Mouse (Mus musculus): Measurements from ENCODE around the gene Hist2h2bb. TPM values are rescaled to one million over a fixed set of nuclear protein-coding genes. Genes with fewer than 3 reads are reported as not detected.

Gene Hist2h2bb
- polyA plus RNA-seq, 1 experiment from 2014 or later, result 3.2 TPM

DNA sequence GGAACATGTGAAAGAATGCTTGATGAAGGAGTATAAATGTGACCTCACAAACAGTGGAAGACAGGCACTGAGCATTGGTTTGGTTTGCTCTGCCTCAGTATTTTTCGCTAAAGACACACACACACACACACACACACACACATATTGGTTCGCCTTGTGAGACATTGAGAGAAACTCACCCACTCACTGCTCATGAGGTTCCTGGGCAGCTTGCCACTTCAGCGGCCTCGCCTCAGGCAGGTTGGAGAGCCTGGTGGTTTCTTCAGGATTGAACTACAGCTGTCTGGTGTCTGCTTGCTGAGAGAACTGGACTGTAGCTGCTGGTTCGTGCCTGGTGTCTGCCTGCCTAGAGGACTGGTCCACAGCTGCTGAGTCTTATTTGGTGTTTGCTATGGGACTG, 9.3 kb upstream of the Hist2h2bb start:
- Histone ChIP-seq H3K4me2 (ENCODE audit: low read length) (no peak overlapping the region), H3K27me3 (replicated peaks; ENCODE audit: control insufficient read depth, insufficient read depth, low read length) (no peaks in the 10 kb centered on the region), H3K9ac (replicated peaks; ENCODE audit: low read depth, low read length) (no peak overlapping the region), H3K9me3 (ENCODE audit: control insufficient read depth, low read length) (no peaks in the 10 kb centered on the region), H3K4me3 (replicated peaks; ENCODE audit: low read length) (no peak overlapping the region), H3K36me3 (ENCODE audit: control insufficient read depth, insufficient read depth) (no peaks in the 10 kb centered on the region), H3K27ac (ENCODE audit: low read length) (no peak overlapping the region), H3K4me1 (replicated peaks; ENCODE audit: control insufficient read depth, insufficient read depth, low read length) (peaks cover 17% of the 10 kb centered on the region)
- WGBS, result 88% methylated on average over 5 of the region's 5 CpGs
- no peak for ATAC-seq

- H3K27ac ChIP-seq (ENCODE audit: low read length), result peak overlapping the region; percentile 98
- H3K4me2 ChIP-seq (ENCODE audit: low read length), result peak overlapping the region; percentile 85
- H3K36me3 ChIP-seq (ENCODE audit: control insufficient read depth, insufficient read depth), result no peaks in the 10 kb centered on the region
- no peak for ATAC-seq
- H3K9me3 ChIP-seq (ENCODE audit: control insufficient read depth, low read length), result no peaks in the 10 kb centered on the region
- WGBS, result 54% methylated on average over 3 of the region's 3 CpGs
- H3K9ac ChIP-seq (replicated peaks; ENCODE audit: low read depth, low read length), result no peak overlapping the region; the same call in 1 of the 2 replicates
- no peaks in the 10 kb centered on the region for H3K27me3 ChIP-seq (replicated peaks; ENCODE audit: control insufficient read depth, insufficient read depth, low read length)
- H3K4me3 ChIP-seq (replicated peaks; ENCODE audit: low read length), result peak overlapping the region; percentile 69
- H3K4me1 ChIP-seq (replicated peaks; ENCODE audit: control insufficient read depth, insufficient read depth, low read length), result peaks cover 17% of the 10 kb centered on the region
Observed at GRCm38 (mm10) chr3:96261623-96262022, 7.9 kb upstream of the Hist2h2bb start.

- peak overlapping the region; percentile 85 for H3K4me2 ChIP-seq (ENCODE audit: low read length)
Observed at GRCm38 (mm10) chr3:96262216-96262875, 7.2 kb upstream of the Hist2h2bb start.

GRCm38 (mm10) chr3:96262979-96263550, 6.5 kb upstream of the Hist2h2bb start, which contains the start of gene Hist2h4:
Gene Hist2h4 (minus strand): TSS chr3:96263311.
- ATAC-seq, result peak; percentile 91
- Histone ChIP-seq H3K9ac (replicated peaks; ENCODE audit: low read depth, low read length) (peak within 1 kb of the TSS; percentile 83), H3K4me2 (ENCODE audit: low read length) (peak within 1 kb of the TSS; percentile 85), H3K27ac (ENCODE audit: low read length) (peak within 1 kb of the TSS; percentile 98), H3K9me3 (ENCODE audit: control insufficient read depth, low read length) (no peaks in the 10 kb centered on the region), H3K36me3 (ENCODE audit: control insufficient read depth, insufficient read depth) (no peaks in the 10 kb centered on the region), H3K27me3 (replicated peaks; ENCODE audit: control insufficient read depth, insufficient read depth, low read length) (no peaks in the 10 kb centered on the region), H3K4me3 (replicated peaks; ENCODE audit: low read length) (peak within 1 kb of the TSS; percentile 69), H3K4me1 (replicated peaks; ENCODE audit: control insufficient read depth, insufficient read depth, low read length) (peaks cover 22% of the 10 kb centered on the region)
- 0% methylated on average over 40 of the region's 40 CpGs for WGBS

More at GRCm38 (mm10) chr3:96262216-96262875, 7.2 kb upstream of the Hist2h2bb start:
- peak overlapping the region; percentile 69 for H3K4me3 ChIP-seq (replicated peaks; ENCODE audit: low read length)
- H3K27ac ChIP-seq (ENCODE audit: low read length), result peak overlapping the region; percentile 98
- H3K27me3 ChIP-seq (replicated peaks; ENCODE audit: control insufficient read depth, insufficient read depth, low read length), result no peaks in the 10 kb centered on the region
- under 1% methylated on average over 19 of the region's 19 CpGs for WGBS
- peak; percentile 71 for ATAC-seq
- no peaks in the 10 kb centered on the region for H3K9me3 ChIP-seq (ENCODE audit: control insufficient read depth, low read length)
- H3K9ac ChIP-seq (replicated peaks; ENCODE audit: low read depth, low read length), result peak overlapping the region; percentile 83
- H3K4me1 ChIP-seq (replicated peaks; ENCODE audit: control insufficient read depth, insufficient read depth, low read length), result peaks cover 17% of the 10 kb centered on the region
- no peaks in the 10 kb centered on the region for H3K36me3 ChIP-seq (ENCODE audit: control insufficient read depth, insufficient read depth)

DNA sequence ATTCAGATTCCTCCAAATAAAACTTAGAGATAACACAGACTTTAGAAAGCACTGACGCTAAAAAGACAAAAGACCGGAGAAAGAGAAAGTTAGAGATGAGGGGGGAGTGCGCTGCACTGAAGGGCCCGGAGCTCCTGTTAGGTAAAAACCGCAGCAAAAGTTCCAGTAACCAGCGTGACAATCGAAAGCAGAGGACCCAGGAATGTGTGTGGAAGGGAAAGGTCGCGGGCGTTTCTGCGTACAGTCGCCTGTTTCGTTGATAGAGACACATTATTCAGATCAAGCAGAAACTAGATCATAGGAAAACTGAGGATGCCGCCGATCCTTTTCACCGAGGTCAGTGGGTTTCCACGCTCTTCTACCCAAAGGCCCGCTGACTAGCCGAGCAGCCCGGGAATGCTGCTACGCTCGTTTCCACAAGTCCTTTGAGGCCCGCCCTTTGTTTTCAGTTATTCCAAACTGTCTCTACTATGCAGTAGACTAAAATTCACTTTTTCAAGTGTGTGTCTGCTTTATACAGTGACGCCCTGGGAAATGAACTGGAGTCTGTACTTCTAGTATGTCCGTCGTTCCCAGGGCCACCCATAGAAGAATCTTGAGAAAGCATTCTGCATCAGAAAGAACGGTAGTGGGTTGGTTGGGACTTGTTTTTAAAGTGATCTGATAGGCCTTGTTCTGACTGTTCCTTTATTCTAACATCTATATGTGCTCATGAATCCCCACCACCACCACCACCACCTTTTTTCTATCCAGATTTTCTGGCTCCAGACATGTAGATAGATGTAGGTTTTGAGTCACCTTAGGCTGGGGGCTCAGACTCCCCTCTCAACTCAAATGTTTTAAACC, 5.8 kb upstream of the Hist2h2bb start:
- peak overlapping the region; percentile 85 for H3K4me2 ChIP-seq (ENCODE audit: low read length)

DNA sequence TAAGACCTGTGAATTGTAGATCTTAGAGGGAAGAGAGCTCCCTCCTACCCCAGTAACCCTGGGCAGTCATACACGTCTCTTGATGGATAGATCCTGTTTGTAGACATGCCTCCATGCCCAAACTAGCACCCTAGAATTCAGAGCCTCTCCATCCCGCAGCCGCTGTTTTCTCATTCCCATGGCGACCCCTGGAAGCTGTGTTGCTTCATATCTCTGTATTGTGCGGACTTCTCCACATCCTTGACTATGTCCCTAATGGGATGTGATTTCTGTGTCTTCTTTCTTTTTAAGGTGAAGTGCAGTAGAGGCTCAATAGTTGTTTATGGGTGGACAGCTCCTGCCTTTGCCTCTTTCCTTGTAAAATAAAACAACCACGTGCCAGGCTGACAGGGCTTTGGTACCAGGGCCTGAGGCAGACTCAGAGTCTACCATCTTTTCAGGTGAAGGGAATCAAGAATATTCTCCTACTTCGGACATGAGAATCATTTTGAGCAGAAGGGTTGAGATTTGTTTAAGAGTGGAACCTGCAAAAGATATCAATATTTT, 5.1 kb upstream of the Hist2h2bb start:
- H3K27ac ChIP-seq (ENCODE audit: low read length), result peak overlapping the region; percentile 98
- H3K27me3 ChIP-seq (replicated peaks; ENCODE audit: control insufficient read depth, insufficient read depth, low read length), result no peaks in the 10 kb centered on the region
- ATAC-seq, result no peak
- H3K4me3 ChIP-seq (replicated peaks; ENCODE audit: low read length), result no peak overlapping the region; the same call in 1 of the 2 replicates
- no peak overlapping the region for H3K9ac ChIP-seq (replicated peaks; ENCODE audit: low read depth, low read length)
- WGBS, result 61% methylated on average over 7 of the region's 7 CpGs
- peak overlapping the region; percentile 85 for H3K4me2 ChIP-seq (ENCODE audit: low read length)
- no peaks in the 10 kb centered on the region for H3K36me3 ChIP-seq (ENCODE audit: control insufficient read depth, insufficient read depth)
- peaks cover 27% of the 10 kb centered on the region for H3K4me1 ChIP-seq (replicated peaks; ENCODE audit: control insufficient read depth, insufficient read depth, low read length)
- H3K9me3 ChIP-seq (ENCODE audit: control insufficient read depth, low read length), result no peaks in the 10 kb centered on the region

More for the DNA sequence above, 5.8 kb upstream of the Hist2h2bb start:
- H3K36me3 ChIP-seq (ENCODE audit: control insufficient read depth, insufficient read depth), result no peaks in the 10 kb centered on the region
- H3K27me3 ChIP-seq (replicated peaks; ENCODE audit: control insufficient read depth, insufficient read depth, low read length), result no peaks in the 10 kb centered on the region
- peak; percentile 26; the same call in 1 of the 2 replicates for ATAC-seq
- WGBS, result 4% methylated on average over 27 of the region's 27 CpGs
- H3K9me3 ChIP-seq (ENCODE audit: control insufficient read depth, low read length), result no peaks in the 10 kb centered on the region
- peak overlapping the region; percentile 58 for H3K9ac ChIP-seq (replicated peaks; ENCODE audit: low read depth, low read length)
- H3K4me1 ChIP-seq (replicated peaks; ENCODE audit: control insufficient read depth, insufficient read depth, low read length), result peaks cover 24% of the 10 kb centered on the region
- H3K27ac ChIP-seq (ENCODE audit: low read length), result peak overlapping the region; percentile 98
- H3K4me3 ChIP-seq (replicated peaks; ENCODE audit: low read length), result peak overlapping the region; percentile 69

GRCm38 (mm10) chr3:96266132-96266710, 3.3 kb upstream of the Hist2h2bb start:
- WGBS, result 93% methylated on average over 8 of the region's 8 CpGs
- Histone ChIP-seq H3K9me3 (ENCODE audit: control insufficient read depth, low read length) (no peaks in the 10 kb centered on the region), H3K4me3 (replicated peaks; ENCODE audit: low read length) (no peak overlapping the region), H3K4me2 (ENCODE audit: low read length) (no peak overlapping the region), H3K27me3 (replicated peaks; ENCODE audit: control insufficient read depth, insufficient read depth, low read length) (no peaks in the 10 kb centered on the region), H3K9ac (replicated peaks; ENCODE audit: low read depth, low read length) (no peak overlapping the region), H3K27ac (ENCODE audit: low read length) (no peak overlapping the region), H3K4me1 (replicated peaks; ENCODE audit: control insufficient read depth, insufficient read depth, low read length) (peaks cover 27% of the 10 kb centered on the region), H3K36me3 (ENCODE audit: control insufficient read depth, insufficient read depth) (no peaks in the 10 kb centered on the region)
- ATAC-seq, result no peak

DNA sequence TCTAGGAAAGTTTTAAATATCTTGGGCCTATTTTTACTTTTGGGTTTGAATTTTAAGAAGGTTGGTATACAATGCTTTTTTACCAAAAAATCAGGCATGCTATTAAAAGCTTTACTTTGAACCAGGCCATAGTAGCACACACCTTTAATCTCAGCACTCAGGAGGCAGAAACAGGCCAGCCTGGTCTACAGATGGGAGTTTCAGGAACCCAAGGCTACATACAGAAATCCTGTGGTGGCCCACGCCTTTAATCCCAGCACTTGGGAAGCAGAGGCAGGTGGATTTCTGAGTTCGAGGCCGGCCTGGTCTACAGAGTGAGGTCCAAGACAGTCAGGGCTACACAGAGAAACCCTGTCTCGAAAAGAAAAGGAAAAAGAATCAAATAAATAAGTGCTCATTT, 2.0 kb upstream of the Hist2h2bb start:
- H3K4me3 ChIP-seq (replicated peaks; ENCODE audit: low read length), result no peak overlapping the region
- no peaks in the 10 kb centered on the region for H3K27me3 ChIP-seq (replicated peaks; ENCODE audit: control insufficient read depth, insufficient read depth, low read length)
- ATAC-seq, result no peak
- no peaks in the 10 kb centered on the region for H3K36me3 ChIP-seq (ENCODE audit: control insufficient read depth, insufficient read depth)
- no peaks in the 10 kb centered on the region for H3K9me3 ChIP-seq (ENCODE audit: control insufficient read depth, low read length)
- H3K4me2 ChIP-seq (ENCODE audit: low read length), result no peak overlapping the region; the same call in 1 of the 2 replicates
- whole genome bisulfite sequencing, result 68% methylated on average over 4 of the region's 4 CpGs
- H3K4me1 ChIP-seq (replicated peaks; ENCODE audit: control insufficient read depth, insufficient read depth, low read length), result peaks cover 20% of the 10 kb centered on the region
- H3K9ac ChIP-seq (replicated peaks; ENCODE audit: low read depth, low read length), result no peak overlapping the region
- peak overlapping the region; percentile 82 for H3K27ac ChIP-seq (ENCODE audit: low read length)
